Mouse (Mus musculus) hindlimb bud, embryonic 11.5 days (tissue): Measurements from ENCODE around the gene Ell2.

Experiments used
- DNase-seq: peaks from one replicate; pipeline ENCODE4 v3.0.0-alpha.2; 2012; ENCODE audit warnings: low read depth, low spot score; ENCODE audit errors: extremely low spot score

The Ell2 gene

GRCm38 (mm10) chr13:75798413-75799302 lies 92.1 kb downstream of the Ell2 start:
- no peak for DNase-seq

GRCm38 (mm10) chr13:75799421-75799820 lies 92.9 kb downstream of the Ell2 start:
- DNase-seq, result no peak

- no peak for DNase-seq
Observed at GRCm38 (mm10) chr13:75807969-75808368, 101.4 kb downstream of the Ell2 start.

- no peak for DNase-seq
Observed at GRCm38 (mm10) chr13:75809957-75810356, 103.4 kb downstream of the Ell2 start.

GRCm38 (mm10) chr13:75817183-75817582 lies 110.6 kb downstream of the Ell2 start:
- DNase-seq, result no peak

- no peak for DNase-seq
Observed at GRCm38 (mm10) chr13:75818486-75818885, 111.9 kb downstream of the Ell2 start.

GRCm38 (mm10) chr13:75818945-75819706 lies 112.6 kb downstream of the Ell2 start:
- no peak for DNase-seq

- no peak for DNase-seq
Observed at GRCm38 (mm10) chr13:75819898-75820297, 113.3 kb downstream of the Ell2 start.
